Comparison of ENCODE assay signal across 9 mouse cellular contexts in the genomic region with DNA sequence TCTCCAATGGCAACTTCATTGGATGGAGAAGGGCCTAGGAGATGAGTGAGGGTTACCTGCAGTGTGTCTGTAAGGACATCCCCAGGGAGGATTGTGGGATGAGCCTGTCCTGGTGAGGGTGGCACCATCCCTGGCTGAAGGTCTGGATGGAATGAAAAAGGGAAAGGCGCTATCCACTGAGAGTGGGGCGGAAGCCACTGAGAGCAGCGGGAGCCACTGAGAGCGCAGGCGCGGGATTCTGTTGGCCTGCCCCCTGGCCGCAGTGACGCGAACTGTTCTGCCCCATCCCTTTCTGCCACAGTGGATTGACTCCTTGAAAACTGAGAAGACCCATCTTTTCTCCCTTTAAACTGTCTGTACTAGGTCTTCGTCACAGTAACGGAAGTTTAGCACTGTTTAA.
DNase-seq lines count a peak whose midpoint lies in the region; ATAC-seq and TF ChIP-seq lines count a peak whose summit lies in the region.
"Had no signal": no experiment of that assay in that cellular context is flagged by ENCODE, and none has a peak within 500 bp of the region (broad histone marks: within the 10 kb centered on the region; RNA-seq: fewer than 3 reads in every experiment).

No protein-coding gene starts in this region.

- peak overlapping the region; percentile 37; the same call in 1 of the 2 replicates for H3K4me2 ChIP-seq in heart, embryonic 15.5 days
- no peak overlapping the region for H3K4me2 ChIP-seq in forebrain, embryonic 14.5 days (ENCODE audit: low read length)

- H3K27me3 ChIP-seq in heart, embryonic 15.5 days, result peaks cover 3% of the 10 kb centered on the region; the same call in 1 of the 2 replicates
- H3K27me3 ChIP-seq in forebrain, embryonic 14.5 days (replicated peaks; ENCODE audit: control insufficient read depth, insufficient read depth, low read length), result no peaks in the 10 kb centered on the region

- TF ChIP-seq POLR2A in brain, embryonic 14.5 days (IDR thresholded peaks at IDR 0.05; ENCODE audit: borderline replicate concordance, extremely low read depth, insufficient read depth, insufficient read length, poor library complexity, severe bottlenecking), result no peak

- no peak overlapping the region for H3K27ac ChIP-seq in heart, embryonic 15.5 days
- no peak overlapping the region for H3K27ac ChIP-seq in forebrain, embryonic 14.5 days (ENCODE audit: low read depth, low read length)
- H3K27ac ChIP-seq: macrophage had no signal

- H3K9ac ChIP-seq in heart, embryonic 15.5 days, result no peak overlapping the region
- H3K9ac ChIP-seq in forebrain, embryonic 14.5 days (ENCODE audit: low read length), result no peak overlapping the region

- no peak for DNase-seq in heart, adult 8-10 months (ENCODE audit: low spot score)
- peak; percentile 41 for DNase-seq in brain, embryonic 14.5 days (ENCODE audit: low read depth)
- peak; percentile 21 for DNase-seq in forebrain, embryonic 14.5 days (ENCODE audit: low spot score)
- peak; percentile 40 to 49 for DNase-seq in lung, postnatal 4 days
- no peak for DNase-seq in spleen, adult 18-20 months

- TF ChIP-seq CTCF in brain, embryonic 14.5 days (IDR thresholded peaks at IDR 0.05; ENCODE audit: borderline replicate concordance, extremely low read depth, insufficient read depth, insufficient read length), result peak; percentile 63; the same call in 1 of the 2 replicates

- no peaks in the 10 kb centered on the region for H3K4me1 ChIP-seq in heart, embryonic 15.5 days (replicated peaks)
- H3K4me1 ChIP-seq in forebrain, embryonic 14.5 days (ENCODE audit: control insufficient read depth, insufficient read depth, low read length), result peaks cover 2% of the 10 kb centered on the region; the same call in 1 of the 2 replicates

- no peak for ATAC-seq in heart, embryonic 15.5 days (replicated peaks; ENCODE audit: insufficient number of reproducible peaks, insufficient read depth, low FRiP score, low read depth)
- ATAC-seq in forebrain, embryonic 14.5 days, result peak; percentile 57; the same call in 1 of the 2 replicates
- ATAC-seq in erythroid progenitor cell, adult 5-6 weeks (replicated peaks; ENCODE audit: low FRiP score, poor library complexity, severe bottlenecking), result no peak
- ATAC-seq in megakaryocyte, adult 5-6 weeks (ENCODE audit: poor library complexity, severe bottlenecking), result no peak

- 33% methylated on average over 11 of the region's 11 CpGs for WGBS in heart, embryonic 15.5 days
- 11% methylated on average over 11 of the region's 11 CpGs for WGBS in forebrain, embryonic 14.5 days

- no peaks in the 10 kb centered on the region for H3K36me3 ChIP-seq in heart, embryonic 15.5 days
- no peaks in the 10 kb centered on the region for H3K36me3 ChIP-seq in forebrain, embryonic 14.5 days (ENCODE audit: control insufficient read depth, insufficient read depth, low read length)

- no peak overlapping the region for H3K4me3 ChIP-seq in heart, embryonic 15.5 days
- no peak overlapping the region for H3K4me3 ChIP-seq in forebrain, embryonic 14.5 days (ENCODE audit: low read depth, low read length)

- no peaks in the 10 kb centered on the region for H3K9me3 ChIP-seq in heart, embryonic 15.5 days (replicated peaks)
- no peaks in the 10 kb centered on the region for H3K9me3 ChIP-seq in forebrain, embryonic 14.5 days (replicated peaks; ENCODE audit: control insufficient read depth, low read length)

Comparison
In these comparisons a context has a peak if more than half of its experiments do, and no peak if none do; other contexts are left out.
1. DNase-seq: peak in brain, embryonic 14.5 days (single experiment), forebrain, embryonic 14.5 days (single experiment) and lung, postnatal 4 days (2 of 2); none in heart, adult 8-10 months (single experiment) and spleen, adult 18-20 months (0 of 2).